Mouse (Mus musculus): ENCODE measurements around the gene Hist1h3d.
"Not testable (repeated sequence)": the region's sequence is repeated elsewhere in the genome, so short reads cannot be mapped to it uniquely, and the experiment has no call there.

The Hist1h3d gene

DNA sequence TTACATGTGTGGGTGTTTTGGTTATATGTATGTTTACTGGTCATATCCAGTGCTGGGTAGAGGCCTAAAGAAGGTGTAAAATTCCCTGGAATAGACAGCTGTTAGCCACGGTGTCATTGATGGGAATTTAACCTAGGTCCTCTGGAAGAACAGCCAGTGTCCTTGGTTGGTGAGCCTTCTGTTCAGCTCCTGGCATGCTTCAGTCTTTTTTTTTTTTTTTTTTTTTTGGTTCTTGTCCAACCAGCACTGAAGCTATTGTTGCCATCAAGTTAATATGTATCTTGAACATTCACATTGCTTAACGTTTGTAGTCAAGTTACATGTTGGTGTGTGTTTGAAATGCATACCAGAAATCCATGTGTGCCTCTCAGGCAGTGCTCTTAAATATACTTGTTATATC lies 11.1 kb upstream of the Hist1h3d start:
- no peak for DNase-seq (ENCODE audit: low spot score in 2 of 2)

DNA sequence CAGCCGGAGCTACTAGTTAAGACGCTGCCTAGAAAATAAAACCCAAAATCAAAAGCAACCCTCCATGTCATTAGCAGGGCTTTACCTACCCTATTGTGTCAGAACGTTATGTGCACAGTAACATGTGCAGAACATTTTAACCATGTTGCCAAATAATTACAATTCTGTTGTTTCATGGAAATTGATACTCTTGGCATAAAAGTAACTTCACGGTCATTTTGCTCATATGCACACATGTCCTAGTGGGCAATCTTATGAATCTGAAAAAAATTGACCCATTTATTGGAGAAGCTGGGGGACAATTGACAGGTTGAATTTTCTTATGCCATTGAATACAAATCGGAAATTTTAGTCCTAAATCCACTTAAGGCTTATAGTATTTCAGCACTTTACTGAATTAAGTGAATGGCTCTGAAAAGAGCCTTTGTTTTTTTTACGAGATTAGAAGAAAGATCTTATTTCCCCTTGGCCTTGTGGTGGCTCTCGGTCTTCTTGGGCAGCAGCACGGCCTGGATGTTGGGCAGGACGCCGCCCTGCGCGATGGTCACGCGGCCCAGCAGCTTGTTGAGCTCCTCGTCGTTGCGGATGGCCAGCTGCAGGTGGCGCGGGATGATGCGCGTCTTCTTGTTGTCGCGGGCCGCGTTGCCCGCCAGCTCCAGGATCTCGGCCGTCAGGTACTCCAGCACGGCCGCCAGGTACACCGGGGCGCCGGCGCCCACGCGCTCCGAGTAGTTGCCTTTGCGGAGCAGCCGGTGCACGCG lies 5.1 kb upstream of the Hist1h3d start:
- DNase-seq (ENCODE audit: low spot score in 2 of 2) = not testable (repeated sequence)

DNA sequence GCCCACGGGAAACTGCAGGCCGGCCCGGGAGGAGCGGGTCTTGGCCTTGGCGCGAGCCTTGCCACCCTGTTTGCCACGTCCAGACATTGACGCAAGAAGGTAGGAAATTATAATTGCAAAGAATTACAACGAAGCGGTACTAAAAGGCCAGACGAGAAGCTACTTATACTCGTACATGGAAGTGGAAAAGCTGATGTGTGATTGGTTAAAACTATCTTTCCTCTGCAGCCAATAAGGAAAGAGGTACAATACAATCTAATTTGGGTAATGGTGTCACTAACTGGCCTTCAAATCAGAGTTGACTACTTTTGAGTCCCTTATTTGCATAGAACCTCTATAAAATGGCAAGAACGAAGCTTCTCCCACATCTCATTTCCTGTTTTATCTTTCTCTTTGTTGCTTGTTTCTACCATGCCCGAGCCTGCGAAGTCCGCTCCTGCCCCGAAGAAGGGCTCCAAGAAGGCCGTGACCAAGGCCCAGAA lies 4.5 kb upstream of the Hist1h3d start, which contains the start of the genes Hist1h2ae and Hist1h2bg:
TSS of gene Hist1h2ae (minus strand) at position 199 of the 482 bp plus-strand sequence.
TSS of gene Hist1h2bg (plus strand) at position 375 of the 482 bp plus-strand sequence.
- peak in 1 of 2 experiments; percentile 60 for DNase-seq (ENCODE audit: low spot score in 2 of 2)

DNA sequence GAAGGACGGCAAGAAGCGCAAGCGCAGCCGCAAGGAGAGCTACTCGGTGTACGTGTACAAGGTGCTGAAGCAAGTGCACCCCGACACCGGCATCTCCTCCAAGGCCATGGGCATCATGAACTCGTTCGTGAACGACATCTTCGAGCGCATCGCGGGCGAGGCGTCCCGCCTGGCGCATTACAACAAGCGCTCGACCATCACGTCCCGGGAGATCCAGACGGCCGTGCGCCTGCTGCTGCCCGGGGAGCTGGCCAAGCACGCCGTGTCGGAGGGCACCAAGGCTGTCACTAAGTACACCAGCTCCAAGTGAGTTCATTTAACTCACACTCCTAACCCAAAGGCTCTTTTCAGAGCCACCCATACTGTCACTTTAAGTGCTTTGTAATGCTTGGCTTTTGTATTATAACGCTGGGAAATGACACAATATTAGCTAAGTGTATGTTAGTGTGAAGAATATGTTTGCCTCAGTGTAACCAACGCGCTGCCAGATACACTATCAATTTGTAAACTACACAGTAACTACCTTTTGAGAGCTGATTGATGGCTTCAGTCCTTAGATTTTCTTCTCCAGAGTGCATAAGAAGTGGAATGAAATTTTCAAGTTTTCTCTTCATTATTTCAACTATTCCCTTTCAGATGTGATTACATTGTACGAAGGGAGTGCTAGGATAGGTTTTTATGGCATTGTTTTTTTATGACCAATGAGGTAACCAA lies 3.9 kb upstream of the Hist1h3d start:
- not testable (repeated sequence) for DNase-seq (ENCODE audit: low spot score in 2 of 2)

DNA sequence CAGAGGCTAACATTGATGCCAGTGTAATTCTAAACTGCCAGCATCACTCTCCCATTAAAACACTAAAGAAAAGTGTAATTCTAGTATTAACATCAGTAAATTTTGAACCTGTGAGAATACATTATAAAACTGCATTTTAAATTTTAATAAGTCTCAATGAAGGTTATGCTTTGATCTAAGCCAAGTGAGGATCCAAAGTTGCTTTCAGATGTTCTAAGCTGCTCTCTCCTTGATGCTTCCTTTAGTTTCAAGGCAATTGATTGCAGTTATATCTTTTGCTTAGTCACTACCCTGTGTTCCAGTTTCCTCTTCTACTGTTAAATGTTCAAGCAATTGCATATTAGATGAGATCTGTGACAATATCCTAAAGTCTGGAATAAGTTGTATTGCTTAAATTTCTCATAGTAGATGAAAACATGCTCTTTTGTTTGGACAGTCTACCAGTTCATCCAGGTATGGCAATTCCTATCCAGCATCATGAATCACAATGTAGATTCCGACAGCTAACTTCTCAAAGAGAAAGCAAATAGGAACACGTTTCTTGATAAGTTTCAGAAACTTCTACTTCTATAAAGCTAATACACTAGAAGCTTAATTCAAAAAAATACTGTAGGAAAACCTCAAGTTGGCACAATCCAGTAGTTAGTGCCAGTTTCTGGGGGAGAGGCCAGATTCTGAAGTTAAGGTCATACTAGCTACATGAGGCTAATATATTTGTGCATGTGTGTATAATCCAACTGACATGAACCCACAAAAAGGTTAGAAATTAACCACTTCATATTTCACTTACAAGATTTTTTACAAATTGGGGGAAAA lies 3.1 kb upstream of the Hist1h3d start:
- DNase-seq (ENCODE audit: low spot score in 2 of 2) = no peak

DNA sequence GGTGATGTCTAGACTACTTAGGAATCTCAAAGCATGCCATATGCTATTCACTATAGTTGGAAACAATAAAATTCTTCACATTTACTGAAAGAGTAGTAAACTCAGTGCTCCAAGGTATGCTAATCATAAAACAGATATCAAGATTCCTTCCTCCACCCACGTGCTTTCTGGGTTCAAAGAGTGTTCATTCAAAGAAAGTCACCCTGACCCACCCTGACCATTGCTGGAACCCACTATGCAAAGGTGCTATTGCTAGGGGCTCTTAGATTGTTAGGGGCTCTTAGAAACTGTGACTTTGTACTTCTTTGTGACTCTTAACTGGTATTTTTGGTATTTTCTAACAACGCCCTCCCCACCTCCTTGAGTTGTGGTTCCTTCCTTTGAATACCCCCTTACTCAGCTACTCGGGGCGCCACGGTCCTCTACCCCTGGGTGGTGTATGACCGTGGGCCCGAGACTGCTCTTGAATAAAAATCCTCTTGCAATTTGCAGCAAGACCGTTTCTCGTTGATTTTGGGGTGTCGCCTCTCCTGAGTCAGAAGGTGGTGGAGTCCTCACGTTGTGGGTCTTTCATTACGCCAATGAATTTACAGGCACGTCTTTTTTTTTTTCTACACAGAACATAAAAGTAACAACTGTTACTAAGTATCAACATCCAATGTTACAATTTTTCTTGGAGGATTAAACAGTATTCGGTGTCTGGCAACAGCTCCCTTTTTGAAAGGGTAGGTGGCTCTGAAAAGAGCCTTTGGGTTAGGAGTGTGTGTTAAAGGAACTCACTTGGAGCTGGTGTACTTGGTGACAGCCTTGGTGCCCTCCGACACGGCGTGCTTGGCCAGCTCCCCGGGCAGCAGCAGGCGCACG lies 2.3 kb upstream of the Hist1h3d start:
- DNase-seq (ENCODE audit: low spot score in 2 of 2) = not testable (repeated sequence)

DNA sequence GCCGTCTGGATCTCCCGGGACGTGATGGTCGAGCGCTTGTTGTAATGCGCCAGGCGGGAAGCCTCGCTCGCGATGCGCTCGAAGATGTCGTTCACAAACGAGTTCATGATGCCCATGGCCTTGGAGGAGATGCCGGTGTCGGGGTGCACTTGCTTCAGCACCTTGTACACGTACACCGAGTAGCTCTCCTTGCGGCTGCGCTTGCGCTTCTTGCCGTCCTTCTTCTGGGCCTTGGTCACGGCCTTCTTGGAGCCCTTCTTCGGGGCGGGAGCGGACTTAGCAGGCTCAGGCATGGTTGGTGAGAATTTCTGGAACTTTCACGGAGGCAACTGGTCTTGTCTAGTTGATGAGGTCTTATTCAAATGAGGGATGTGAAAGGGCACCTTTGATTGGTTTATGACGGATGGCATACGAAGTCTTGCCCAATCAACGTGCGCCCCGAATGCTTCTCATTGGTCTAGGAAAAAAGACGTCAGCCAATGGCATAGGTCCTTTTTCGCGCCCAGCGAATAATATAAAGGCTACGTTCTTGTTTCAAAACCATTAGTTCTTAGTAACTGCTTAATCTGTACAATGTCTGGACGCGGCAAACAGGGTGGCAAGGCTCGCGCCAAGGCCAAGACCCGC lies 1.6 kb upstream of the Hist1h3d start, which contains the start of the genes Hist1h2bf and Hist1h2ad:
TSS of gene Hist1h2bf (minus strand) at position 299 of the 627 bp plus-strand sequence.
TSS of gene Hist1h2ad (plus strand) at position 484 of the 627 bp plus-strand sequence.
- DNase-seq (ENCODE audit: low spot score in 2 of 2) = peak; percentile 86

DNA sequence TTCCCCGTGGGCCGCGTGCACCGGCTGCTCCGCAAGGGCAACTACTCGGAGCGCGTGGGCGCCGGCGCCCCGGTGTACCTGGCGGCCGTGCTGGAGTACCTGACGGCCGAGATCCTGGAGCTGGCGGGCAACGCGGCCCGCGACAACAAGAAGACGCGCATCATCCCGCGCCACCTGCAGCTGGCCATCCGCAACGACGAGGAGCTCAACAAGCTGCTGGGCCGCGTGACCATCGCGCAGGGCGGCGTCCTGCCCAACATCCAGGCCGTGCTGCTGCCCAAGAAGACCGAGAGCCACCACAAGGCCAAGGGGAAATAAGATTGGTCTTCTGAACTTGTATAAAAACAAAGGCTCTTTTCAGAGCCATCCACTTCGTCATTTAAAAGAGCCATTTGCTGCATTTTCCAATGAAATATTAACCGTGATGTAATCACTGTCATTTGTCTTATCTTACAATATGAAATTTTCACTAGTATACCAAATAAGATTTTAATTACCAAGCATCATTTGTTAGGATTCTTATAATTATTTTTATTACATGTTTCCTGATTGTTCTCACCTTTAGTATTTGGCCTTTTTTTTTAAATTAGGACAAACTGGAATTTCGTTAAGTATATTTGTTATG lies 905 bp upstream of the Hist1h3d start:
- DNase-seq (ENCODE audit: low spot score in 2 of 2) = not testable (repeated sequence)

DNA sequence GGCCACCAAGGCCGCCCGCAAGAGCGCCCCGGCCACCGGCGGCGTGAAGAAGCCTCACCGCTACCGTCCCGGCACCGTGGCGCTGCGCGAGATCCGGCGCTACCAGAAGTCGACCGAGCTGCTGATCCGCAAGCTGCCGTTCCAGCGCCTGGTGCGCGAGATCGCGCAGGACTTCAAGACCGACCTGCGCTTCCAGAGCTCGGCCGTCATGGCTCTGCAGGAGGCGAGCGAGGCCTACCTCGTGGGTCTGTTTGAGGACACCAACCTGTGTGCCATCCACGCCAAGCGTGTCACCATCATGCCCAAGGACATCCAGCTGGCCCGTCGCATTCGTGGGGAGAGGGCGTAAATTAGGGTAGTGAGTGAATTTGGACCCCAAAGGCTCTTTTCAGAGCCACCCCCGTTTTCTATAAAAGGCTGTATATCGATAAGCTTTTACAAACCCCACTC lies 326 bp downstream of the Hist1h3d start:
- not testable (repeated sequence) for DNase-seq (ENCODE audit: low spot score in 2 of 2)

DNA sequence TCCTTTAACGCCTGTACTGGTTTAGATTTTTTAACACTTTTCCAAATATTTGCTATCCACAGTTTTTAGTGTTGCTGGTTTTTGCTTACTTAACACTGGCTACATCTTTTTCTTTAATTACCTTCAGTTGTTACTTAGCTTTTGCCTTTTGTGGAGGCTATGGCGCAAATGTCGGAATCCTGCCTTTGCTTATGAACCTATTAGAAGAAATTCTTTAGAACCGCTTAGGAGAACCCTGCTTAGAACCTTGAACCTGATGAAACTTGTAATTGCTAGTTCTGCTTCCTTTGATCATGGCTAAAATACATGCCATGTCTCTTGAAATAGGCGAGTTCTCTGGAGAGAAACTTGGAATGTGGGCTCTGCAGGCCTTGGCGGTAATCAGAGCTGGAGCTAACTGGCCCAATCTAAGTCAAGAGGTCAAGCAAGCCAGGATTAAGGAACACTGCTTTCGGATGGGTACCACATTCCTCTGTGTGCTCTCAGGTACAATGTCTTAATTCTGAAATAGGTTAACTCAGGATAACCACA lies 853 bp downstream of the Hist1h3d start:
- no peak for DNase-seq (ENCODE audit: low spot score in 2 of 2)

DNA sequence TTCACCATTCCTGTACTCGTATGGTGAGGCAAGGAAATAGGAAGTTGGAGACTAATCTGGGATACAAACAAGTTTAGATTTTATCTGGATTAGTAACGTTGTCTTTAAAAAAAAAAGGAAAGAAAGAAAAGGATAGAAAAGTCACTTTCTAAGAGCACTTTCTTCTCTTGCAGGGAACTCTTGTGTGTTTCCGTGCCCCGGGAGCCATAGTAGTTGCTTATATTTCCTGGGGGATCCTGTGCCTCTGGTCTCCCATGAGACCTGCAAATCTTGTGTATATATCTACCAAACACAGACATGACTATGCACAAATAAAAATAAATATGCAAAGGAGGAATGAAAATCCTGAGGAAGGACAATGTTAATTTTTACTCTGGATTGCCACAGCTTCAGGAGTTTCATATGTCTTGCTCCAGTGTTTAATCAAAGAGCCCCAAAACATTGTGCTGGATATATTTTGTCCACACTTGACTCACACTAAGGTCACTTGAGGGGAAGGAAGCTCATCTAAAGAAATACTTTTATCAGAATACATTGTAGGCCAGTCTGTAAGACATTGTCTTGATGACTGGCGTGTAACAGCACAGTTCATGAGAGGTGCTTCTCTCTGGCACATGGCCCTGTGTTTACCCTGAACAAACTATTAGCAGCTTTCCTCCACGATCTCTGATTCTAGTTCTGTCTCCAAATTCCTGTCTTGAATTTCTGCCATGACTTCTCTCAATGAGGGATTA lies 1.5 kb downstream of the Hist1h3d start:
- DNase-seq (ENCODE audit: low spot score in 2 of 2) = no peak

DNA sequence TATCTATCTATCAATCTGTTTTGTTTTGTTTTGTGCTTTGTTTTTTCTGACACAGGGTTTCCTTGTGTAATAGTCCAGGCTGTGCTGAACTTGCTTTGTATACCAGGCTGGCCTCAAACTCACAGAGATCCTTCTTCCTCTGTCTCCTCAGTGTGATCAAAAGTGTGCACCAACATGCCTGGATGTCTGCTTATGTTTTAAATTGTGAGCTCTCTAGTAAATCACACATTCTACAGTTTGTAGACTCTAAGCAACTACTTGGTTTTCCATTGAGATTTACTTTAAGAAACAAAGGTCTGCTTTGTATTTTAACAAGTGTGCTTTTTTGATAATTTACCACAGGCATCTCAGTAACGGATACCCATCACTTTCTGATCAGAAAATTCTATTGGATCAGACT lies 2.3 kb downstream of the Hist1h3d start:
- DNase-seq (ENCODE audit: low spot score in 2 of 2) = no peak

DNA sequence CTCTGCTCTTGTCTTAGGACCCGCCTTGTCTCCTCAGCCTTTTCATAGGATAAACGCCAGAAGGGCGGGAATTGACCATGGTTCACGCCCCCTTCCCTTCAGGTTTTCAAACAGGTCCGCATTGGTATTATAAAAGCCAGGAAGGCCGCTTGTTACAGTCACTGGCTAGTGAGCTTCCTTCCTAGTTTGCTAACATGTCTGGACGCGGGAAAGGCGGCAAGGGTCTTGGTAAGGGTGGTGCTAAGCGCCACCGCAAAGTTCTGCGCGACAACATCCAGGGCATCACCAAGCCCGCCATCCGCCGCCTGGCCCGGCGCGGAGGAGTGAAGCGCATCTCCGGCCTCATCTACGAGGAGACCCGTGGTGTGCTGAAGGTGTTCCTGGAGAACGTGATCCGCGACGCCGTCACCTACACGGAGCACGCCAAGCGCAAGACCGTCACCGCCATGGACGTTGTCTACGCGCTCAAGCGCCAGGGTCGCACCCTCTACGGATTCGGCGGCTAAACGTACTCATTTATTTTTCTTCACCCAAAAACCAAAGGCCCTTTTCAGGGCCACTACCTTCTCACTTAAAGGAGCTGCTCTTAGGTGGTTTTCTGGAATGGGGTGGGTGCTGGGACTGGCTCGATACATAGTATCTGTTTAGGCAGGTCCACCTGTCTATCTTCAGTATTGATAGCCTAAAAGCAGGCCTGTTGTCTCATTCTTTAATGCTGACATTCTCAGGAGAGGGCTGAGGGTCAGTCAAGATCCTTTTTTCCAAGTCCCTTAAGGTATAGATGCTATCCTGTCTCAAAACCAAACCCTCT lies 6.0 kb downstream of the Hist1h3d start, which contains the start of gene Hist1h4d:
TSS of gene Hist1h4d (plus strand) at position 191 of the 811 bp plus-strand sequence.
- peak; percentile 94 to 95 for DNase-seq (ENCODE audit: low spot score in 2 of 2)

DNA sequence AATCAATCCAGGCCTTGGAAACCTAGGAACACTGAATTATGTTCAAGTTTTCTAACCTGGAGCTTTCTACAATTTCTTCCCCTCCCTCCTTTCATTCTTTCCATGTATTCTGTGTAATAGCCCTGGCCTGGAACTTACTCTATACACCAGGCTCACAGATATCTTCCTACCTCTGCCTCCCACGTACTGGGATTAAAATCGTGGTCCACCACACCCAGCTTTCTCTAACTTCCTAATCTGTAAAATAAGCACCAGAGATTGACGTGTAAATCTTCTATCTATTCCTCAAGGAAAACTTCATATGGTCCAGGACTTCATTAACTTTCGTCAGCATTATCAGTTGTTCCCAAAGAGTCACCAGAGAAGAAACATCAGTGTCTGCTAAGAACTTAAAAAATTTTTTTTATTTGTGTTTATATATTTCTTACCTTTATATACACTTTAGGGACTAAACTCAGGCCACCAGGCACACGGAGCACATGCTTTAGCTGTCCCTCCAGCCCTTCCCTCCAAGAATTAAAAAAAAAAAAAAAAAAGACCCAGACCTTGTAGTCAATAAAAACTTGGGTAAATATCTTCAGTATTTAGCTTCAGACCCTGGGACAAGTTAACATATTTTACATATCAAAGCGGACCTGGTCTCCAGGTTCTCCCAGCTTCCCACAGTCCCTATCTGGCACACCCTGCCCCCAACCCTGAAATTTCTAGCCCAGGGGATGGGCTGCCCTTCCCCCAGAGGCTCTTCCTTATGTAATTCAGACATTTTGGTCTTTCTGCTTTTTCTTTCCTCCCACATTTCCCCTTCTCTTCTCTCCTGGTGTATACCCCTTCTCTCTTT lies 6.9 kb downstream of the Hist1h3d start:
- no peak for DNase-seq (ENCODE audit: low spot score in 2 of 2)

DNA sequence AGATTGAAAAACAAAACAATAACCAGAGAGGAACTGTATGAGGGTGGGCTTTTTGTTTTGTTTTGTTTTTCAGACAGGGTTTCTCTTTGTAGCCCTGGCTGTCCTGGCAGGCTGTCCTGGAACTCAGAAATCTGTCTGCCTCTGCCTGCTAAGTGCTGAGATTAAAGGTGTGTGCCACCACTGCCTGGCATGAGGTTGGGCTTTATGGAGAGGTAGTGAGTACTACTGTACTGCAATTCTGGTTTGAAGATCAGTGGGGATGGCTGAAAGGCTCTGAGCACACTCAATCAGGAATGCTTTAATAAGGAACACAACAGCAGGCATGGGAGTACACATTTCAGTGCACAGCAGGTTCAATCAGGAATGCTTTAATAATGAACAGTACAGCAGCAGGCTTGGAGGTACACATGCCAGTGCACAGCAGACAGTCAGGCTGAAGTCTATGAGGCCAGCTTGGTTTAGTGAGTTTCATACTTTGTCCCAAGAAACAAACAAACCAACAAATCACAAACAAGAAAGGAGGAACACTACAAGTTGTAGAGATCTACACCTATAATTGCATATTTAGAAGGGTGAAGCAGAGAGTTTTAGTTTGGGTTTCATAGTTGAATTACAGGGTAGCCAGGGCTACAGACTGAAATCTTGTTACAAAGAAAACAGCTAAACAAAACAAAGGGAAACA lies 8.0 kb downstream of the Hist1h3d start:
- DNase-seq (ENCODE audit: low spot score in 2 of 2) = no peak

DNA sequence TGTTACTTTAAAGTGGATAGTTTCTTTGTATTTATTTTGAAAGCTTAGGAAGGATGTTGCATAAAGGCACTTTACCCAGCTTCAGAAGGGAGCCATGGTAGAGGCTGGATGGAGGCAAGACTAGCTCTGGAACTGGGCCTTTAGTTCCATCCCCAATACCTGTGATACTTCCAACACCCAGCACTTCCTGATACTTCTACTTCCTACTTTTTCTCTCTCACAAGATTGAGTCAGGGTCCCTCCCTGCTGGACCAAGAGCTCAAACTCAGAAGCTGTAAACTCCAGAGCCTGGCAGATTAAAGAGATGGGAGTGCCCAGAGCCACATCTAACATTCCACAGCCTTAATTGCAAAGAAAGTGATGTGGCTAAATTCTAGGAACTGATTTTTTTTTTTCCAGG lies 8.8 kb downstream of the Hist1h3d start:
- no peak for DNase-seq (ENCODE audit: low spot score in 2 of 2)

Measured in urinary bladder, postnatal 4 days (tissue).